Mouse (Mus musculus) midbrain, postnatal 0 days (tissue): ENCODE results near the gene Rps3a1. TPM values are rescaled to one million over a fixed set of nuclear protein-coding genes. Genes with fewer than 3 reads are reported as not detected.

ENCODE experiments used
- ATAC-seq: fragments of 200-750 bp; cut with Nextera tagmentation; 2 replicates; pipeline ENCODE4 v1.8.0; 2017; ENCODE audit warnings: moderate number of reproducible peaks, mild to moderate bottlenecking, moderate TSS enrichment, moderate library complexity; ENCODE audit not compliant: low FRiP score
- DNase-seq: peaks from one replicate; pipeline ENCODE4 v3.0.0-alpha.2; 2015; ENCODE audit warnings: low spot score
- H3K27ac ChIP-seq: fragments of 300-500 bp; sonication (generic); 2 replicates; pipeline ENCODE4 v1.5.1; 2014; ENCODE audit warnings: low read depth, mild to moderate bottlenecking, low read length, mixed read lengths
- H3K27me3 ChIP-seq: fragments of 300-500 bp; sonication (generic); 2 replicates; pipeline ENCODE4 v1.6.1; 2014; ENCODE audit warnings: low read length, control low read depth, mixed read lengths; ENCODE audit not compliant: insufficient read depth
- H3K36me3 ChIP-seq: fragments of 300-500 bp; sonication (generic); 2 replicates; pipeline ENCODE4 v1.6.1; 2014; ENCODE audit warnings: low read length, control low read depth, mixed read lengths; ENCODE audit not compliant: insufficient read depth
- H3K4me1 ChIP-seq: fragments of 300-500 bp; sonication (generic); 2 replicates; pipeline ENCODE4 v1.6.1; 2014; ENCODE audit warnings: mild to moderate bottlenecking, control low read depth, antibody characterized with exemption, low read length, mixed read lengths; ENCODE audit not compliant: insufficient read depth
- H3K4me2 ChIP-seq: fragments of 300-500 bp; sonication (generic); 2 replicates; pipeline ENCODE4 v1.6.1; 2014; ENCODE audit warnings: low read depth, mild to moderate bottlenecking, low read length, mixed read lengths; ENCODE audit not compliant: poor library complexity, severe bottlenecking
- H3K4me3 ChIP-seq: fragments of 300-500 bp; sonication (generic); 2 replicates; pipeline ENCODE4 v1.5.1; 2014; ENCODE audit warnings: low read depth, mild to moderate bottlenecking, low read length, moderate library complexity
- H3K9ac ChIP-seq: fragments of 300-500 bp; sonication (generic); replicated peaks from 2 replicates; pipeline ENCODE4 v1.6.1; 2014; ENCODE audit warnings: mild to moderate bottlenecking, low read length, moderate library complexity, mixed read lengths; ENCODE audit not compliant: poor library complexity, severe bottlenecking
- H3K9me3 ChIP-seq: fragments of 300-500 bp; sonication (generic); 2 replicates; pipeline ENCODE4 v1.6.1; 2016; ENCODE audit warnings: low read length, control low read depth
- CTCF ChIP-seq: IDR thresholded peaks from 2 replicates; pipeline ENCODE4 v1.5.1; 2016; ENCODE audit warnings: antibody characterized with exemption, mild to moderate bottlenecking
- WGBS: fragments of 180-500 bp; shearing (Covaris S2); extraction: QIAGEN DNeasy Blood & Tissue Kit; methylation state at CpG from one replicate; pipeline ENCODE4 v1.1.7; 2014; 5-methylcytosine and 5-hydroxymethylcytosine counted together
- polyA plus RNA-seq: library from polyadenylated mRNA; unstranded; fragments of >200 nt; fragmentation: Nextera tagmentation; extraction: Ambion mirVana; gene quantifications from 2 replicates; pipeline ENCODE4 v1.2.1, GENCODE M21; 2015
- total RNA-seq: library from RNA; depleted of rRNA; stranded (reverse); fragments of >200 nt; gene quantifications from 2 replicates; pipeline ENCODE4 v1.2.3, GENCODE M21; 2014

The Rps3a1 gene
- total and polyA plus RNA-seq, 2 experiments from 2014 or later: 418 to 566 TPM

- ATAC-seq (no peak), DNase-seq (no peak)
- Histone ChIP-seq H3K4me1 (no peaks in the 10 kb centered on the region), H3K9me3 (no peaks in the 10 kb centered on the region), H3K36me3 (no peaks in the 10 kb centered on the region), H3K9ac (no peak overlapping the region), H3K27ac (no peak overlapping the region), H3K4me2 (no peak overlapping the region), H3K27me3 (no peaks in the 10 kb centered on the region), H3K4me3 (no peak overlapping the region)
- WGBS: 69% methylated on average over 9 of the region's 9 CpGs
- TF ChIP-seq CTCF: no peak
Measured at GRCm38 (mm10) chr3:86149521-86149920, 7.0 kb upstream of the Rps3a1 start.

GRCm38 (mm10) chr3:86149063-86149462 lies 6.6 kb upstream of the Rps3a1 start:
- WGBS: 53% methylated on average over 6 of the region's 6 CpGs
- Histone ChIP-seq H3K4me3 (no peak overlapping the region), H3K27ac (no peak overlapping the region), H3K9ac (no peak overlapping the region), H3K4me2 (no peak overlapping the region), H3K27me3 (no peaks in the 10 kb centered on the region), H3K36me3 (no peaks in the 10 kb centered on the region), H3K4me1 (no peaks in the 10 kb centered on the region), H3K9me3 (no peaks in the 10 kb centered on the region)
- DNase-seq (no peak), ATAC-seq (no peak)
- no peak for TF ChIP-seq CTCF

- Histone ChIP-seq H3K27ac (no peak overlapping the region), H3K27me3 (no peaks in the 10 kb centered on the region), H3K9me3 (no peaks in the 10 kb centered on the region), H3K36me3 (peaks cover 5% of the 10 kb centered on the region; the same call in 1 of the 2 replicates), H3K9ac (no peak overlapping the region), H3K4me3 (no peak overlapping the region), H3K4me1 (peaks cover 3% of the 10 kb centered on the region), H3K4me2 (no peak overlapping the region)
- no peak for TF ChIP-seq CTCF
- 82% methylated on average over 6 of the region's 6 CpGs for WGBS
- ATAC-seq: no peak
- no peak for DNase-seq
Measured at GRCm38 (mm10) chr3:86143343-86143742, 841 bp upstream of the Rps3a1 start.

GRCm38 (mm10) chr3:86142934-86143317 lies 424 bp upstream of the Rps3a1 start:
- Histone ChIP-seq H3K27me3 (no peaks in the 10 kb centered on the region), H3K4me2 (peak overlapping the region; percentile 36), H3K4me3 (peak overlapping the region; percentile 9; the same call in 1 of the 2 replicates), H3K27ac (no peak overlapping the region), H3K9ac (peak overlapping the region; percentile 40; the same call in 1 of the 2 replicates), H3K4me1 (peaks cover 3% of the 10 kb centered on the region), H3K36me3 (peaks cover 8% of the 10 kb centered on the region; the same call in 1 of the 2 replicates), H3K9me3 (no peaks in the 10 kb centered on the region)
- DNase-seq: no peak
- no peak for TF ChIP-seq CTCF
- ATAC-seq: no peak; the same call in 1 of the 2 replicates
- WGBS: 36% methylated on average over 6 of the region's 6 CpGs

- DNase-seq: peak; percentile 46
- peak overlapping the region; percentile 93 for H3K9ac ChIP-seq
- H3K27ac ChIP-seq: peak overlapping the region; percentile 85
- H3K9me3 ChIP-seq: no peaks in the 10 kb centered on the region
- TF ChIP-seq CTCF: no peak
- H3K4me1 ChIP-seq: peaks cover 3% of the 10 kb centered on the region
- ATAC-seq: no peak; the same call in 1 of the 2 replicates
- H3K27me3 ChIP-seq: no peaks in the 10 kb centered on the region
- peaks cover 16% of the 10 kb centered on the region for H3K36me3 ChIP-seq
- H3K4me2 ChIP-seq: peak overlapping the region; percentile 73
- H3K4me3 ChIP-seq: peak overlapping the region; percentile 83
- under 1% methylated on average over 18 of the region's 18 CpGs for WGBS
Measured at GRCm38 (mm10) chr3:86141886-86142262, 628 bp downstream of the Rps3a1 start.

- ATAC-seq (peak; percentile 29; the same call in 1 of the 2 replicates), DNase-seq (peak; percentile 47)
- Histone ChIP-seq H3K27ac (no peak overlapping the region), H3K9me3 (no peaks in the 10 kb centered on the region), H3K4me3 (peak overlapping the region; percentile 83), H3K27me3 (no peaks in the 10 kb centered on the region), H3K9ac (peak overlapping the region; percentile 93), H3K4me2 (peak overlapping the region; percentile 73), H3K4me1 (peaks cover 3% of the 10 kb centered on the region), H3K36me3 (peaks cover 18% of the 10 kb centered on the region)
- WGBS: 14% methylated on average over 7 of the region's 7 CpGs
- TF ChIP-seq CTCF: no peak
Measured at GRCm38 (mm10) chr3:86141366-86141765, 1.1 kb downstream of the Rps3a1 start.
